Mouse (Mus musculus): Measurements from ENCODE around the gene Epb41l2.

Gene Epb41l2

DNA sequence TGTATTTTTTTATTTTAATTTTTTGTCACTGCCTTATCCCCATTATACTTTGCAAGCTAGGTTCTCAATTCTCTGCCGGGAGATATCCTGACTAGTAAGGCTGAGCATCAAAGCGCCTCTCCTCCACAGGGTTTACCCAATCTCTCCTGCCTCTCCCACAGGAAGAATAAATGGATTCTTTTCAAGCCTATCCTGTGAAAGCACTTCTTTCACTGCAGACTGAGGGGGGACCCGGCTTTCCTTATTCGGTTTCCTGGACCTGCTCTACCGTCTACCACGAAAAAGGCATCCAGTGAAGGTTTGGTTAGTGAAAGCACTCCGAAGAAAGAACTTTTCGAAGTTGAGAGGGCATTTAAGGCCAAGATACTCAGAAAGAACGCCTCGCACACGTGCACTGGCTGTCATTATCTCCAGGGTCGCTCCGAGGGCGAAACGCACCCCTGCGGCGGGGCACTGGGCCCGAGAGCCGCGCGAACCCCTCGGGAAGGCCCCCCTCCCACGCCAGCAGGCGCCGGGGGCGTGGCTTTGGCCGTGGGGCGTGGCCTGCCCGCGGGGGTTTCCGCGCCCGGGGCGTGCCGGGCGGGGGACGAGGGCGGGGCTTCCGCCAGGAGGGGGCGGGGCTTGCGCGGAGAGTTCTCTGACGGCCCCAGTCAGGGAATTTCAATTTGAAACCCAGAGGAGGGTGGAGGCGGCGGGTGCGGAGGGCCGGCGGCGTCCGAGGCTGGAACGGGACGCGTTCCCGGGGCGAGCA lies at the start of gene Epb41l2:
Gene Epb41l2 (plus strand): TSS at position 591 of the 751 bp plus-strand sequence.
- DNase-seq: peak; percentile 92

DNA sequence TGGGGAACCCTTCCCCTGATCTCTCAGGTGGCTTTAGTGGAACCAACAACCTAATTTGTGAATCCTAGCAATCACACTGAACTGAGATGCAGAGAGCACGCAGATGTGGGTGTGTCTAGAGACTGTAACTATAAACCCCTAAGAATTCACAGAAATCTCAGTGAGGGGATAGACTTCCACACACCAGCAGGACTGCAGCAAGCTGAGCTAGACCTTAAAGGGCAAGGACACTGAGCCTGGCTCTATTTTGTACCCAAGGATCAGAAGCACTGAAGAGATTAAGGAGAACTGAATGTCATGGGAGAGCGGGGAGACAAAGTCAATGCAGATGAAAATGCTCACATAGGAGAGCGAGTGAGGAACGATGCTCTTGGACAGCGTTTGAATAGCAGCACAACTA lies 49.6 kb upstream of the Epb41l2 start:
- no peak for DNase-seq

- DNase-seq: no peak
Observed at GRCm38 (mm10) chr10:25310736-25311135, 48.9 kb upstream of the Epb41l2 start.

GRCm38 (mm10) chr10:25311554-25312212 lies 47.9 kb upstream of the Epb41l2 start:
- no peak for DNase-seq

DNA sequence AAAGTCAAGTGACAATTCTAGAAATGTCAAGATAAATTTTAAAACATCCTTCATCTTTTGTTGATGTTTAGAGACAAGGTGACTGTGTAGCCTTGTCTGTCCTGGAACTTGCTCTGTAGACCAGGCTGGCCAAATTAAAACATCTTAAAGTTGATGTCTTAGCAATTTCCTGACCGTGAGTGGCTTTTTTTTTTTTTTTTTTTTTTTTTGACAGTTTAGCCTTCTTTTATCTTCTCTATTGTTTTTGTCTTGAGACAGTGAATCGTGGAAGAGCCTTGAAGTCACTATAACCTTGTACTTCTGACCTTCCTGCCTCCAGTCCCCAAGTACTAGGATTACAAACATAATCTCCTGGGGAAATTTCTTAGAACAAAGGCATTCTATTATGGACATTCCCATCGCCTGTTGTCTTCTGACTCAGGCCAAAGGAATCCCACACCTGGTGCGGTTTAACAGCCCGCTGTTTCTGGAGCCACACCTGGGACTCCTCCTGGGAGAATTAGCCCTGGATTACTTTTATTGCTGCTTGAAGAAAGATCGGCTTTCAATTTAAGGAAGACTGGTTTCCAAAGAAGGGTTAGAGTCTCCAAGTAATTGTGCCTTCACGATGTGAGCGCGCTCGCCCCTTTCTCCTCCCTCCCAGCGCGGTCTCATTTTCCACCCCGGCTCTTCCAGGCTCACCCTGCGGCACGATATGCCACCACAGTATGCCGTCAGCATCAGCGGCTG lies 45.6 kb upstream of the Epb41l2 start:
- no peak for DNase-seq

GRCm38 (mm10) chr10:25317665-25318064 lies 41.9 kb upstream of the Epb41l2 start:
- no peak for DNase-seq

DNA sequence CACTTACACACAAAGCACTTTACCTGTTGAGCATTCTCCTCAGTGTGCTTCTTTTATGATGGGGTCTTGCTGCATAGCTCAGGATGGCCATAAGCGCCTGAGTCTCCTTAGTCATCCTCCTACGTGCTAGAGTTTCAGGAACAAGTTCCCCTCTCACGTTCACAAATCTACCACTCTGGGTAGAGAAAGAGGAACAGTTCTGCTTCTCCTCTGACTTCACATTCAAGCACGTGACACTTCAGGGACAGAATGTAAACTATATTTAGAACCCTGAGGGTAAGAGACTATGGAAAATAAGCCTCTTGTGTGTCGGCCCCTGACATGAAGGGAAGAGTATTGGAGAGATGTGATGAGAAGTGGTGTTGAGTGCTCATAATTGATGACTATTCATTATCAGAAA lies 41.2 kb upstream of the Epb41l2 start:
- no peak for DNase-seq

DNA sequence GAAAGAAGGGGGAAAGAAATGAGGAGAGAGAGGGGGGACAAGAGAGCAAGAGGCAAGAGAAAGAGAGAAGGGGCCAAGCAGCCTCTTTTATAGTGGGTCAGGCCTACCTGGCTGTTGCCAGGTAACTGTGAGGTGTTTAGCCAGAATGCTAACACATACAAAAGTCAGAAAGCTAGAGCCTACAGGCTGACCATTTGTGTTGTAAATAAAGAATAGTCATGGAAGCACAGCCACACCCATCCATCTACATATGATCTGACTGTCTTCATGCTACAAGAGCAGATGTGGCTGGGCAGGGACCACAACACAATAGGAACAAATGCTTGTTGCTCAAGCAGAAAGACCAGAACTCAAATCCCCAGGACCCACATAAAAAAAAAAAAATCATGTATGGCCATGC lies 40.1 kb upstream of the Epb41l2 start:
- no peak for DNase-seq

GRCm38 (mm10) chr10:25321198-25321597 lies 38.4 kb upstream of the Epb41l2 start:
- DNase-seq: no peak

DNA sequence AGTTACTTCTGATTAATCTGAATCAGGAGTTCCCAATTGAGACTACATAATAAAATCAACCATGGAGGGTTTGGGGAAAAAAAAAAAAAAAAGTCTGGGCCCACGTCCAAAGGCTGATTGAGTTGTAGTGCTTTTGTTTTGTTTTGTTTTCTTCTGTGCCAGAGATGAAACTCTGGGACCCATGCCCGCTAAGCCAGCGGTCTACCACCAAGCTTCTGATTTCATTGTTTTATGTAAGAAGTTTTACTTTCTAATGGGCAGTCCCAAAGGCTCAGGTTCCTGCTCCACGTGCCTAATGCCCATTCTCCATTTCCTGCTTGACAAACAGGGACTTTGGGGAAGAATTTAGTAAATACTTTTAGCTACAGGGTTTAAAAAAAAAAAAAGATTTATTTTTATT lies 33.9 kb upstream of the Epb41l2 start:
- DNase-seq: peak; percentile 40 to 47

DNA sequence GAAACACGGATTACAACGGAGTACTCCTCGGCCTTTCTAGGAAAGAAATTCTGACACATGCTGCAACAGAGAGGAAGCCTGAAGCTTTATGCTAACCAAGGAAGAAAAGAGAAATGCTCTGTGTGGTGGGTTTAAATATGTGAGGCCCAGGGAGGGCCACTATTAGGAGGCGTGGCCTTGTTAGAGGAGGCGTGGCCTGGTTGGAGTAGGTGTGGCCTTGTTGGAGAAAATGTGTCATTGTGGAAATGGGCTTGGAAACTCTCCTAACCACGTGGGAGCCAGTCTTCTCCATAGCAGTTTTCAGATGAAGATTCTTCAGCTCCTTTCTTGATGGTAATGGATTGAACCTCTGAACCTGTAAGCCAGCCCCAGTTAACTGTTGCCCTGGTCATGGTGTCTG lies 32.1 kb upstream of the Epb41l2 start:
- no peak for DNase-seq

DNA sequence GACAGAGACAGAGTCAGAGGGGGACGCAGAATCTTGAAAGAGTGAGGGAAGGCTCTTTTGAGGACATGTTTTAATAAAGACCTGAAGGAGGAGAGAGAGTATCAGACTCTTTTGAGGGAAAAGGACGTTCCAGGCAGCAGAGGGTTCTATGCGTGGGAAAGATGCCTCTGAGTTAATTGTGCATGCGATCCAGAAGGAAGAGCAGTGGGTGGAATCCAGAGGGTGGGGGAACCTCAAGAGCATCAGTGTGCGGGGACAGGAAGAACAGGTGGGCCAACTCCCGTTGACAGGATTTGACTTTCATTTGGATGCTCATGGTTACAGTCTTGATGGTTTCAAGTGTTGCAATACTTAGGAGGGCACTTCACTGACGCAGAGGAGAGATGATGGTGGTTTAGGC lies 29.5 kb upstream of the Epb41l2 start:
- no peak for DNase-seq

- no peak for DNase-seq
Observed at GRCm38 (mm10) chr10:25331321-25332049, 28.1 kb upstream of the Epb41l2 start.

DNA sequence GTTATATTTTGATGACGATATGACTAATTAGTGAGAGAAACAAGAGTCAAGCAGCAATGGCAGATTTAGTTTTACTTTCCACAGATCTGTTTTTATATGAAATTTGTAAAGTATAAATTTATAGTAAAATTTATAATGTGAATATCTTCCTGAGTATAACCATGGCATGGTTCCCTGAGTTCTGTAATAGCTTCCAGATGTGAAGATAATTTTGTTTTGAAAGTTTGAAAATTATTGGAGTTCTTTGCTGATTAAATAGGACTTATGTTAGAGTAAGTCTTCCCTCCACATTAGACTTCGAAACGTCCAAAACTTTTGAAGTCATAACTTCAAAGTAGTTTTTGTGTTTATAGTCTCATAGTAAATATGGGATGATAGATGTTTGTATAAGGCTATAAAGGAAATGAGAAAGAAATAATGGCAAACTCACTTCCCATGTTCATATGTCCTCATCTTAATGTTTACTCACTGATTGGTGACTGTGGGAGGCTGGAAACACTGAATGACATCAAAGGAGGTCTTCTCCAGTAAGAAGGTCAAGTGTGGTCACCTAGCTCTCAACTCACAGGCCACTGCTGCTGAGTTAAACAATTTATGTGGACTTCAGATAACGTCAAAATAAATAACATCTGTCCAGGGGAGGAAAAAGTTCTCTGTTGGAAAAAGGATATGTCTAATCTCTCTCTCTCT lies 26.1 kb upstream of the Epb41l2 start:
- no peak for DNase-seq

DNA sequence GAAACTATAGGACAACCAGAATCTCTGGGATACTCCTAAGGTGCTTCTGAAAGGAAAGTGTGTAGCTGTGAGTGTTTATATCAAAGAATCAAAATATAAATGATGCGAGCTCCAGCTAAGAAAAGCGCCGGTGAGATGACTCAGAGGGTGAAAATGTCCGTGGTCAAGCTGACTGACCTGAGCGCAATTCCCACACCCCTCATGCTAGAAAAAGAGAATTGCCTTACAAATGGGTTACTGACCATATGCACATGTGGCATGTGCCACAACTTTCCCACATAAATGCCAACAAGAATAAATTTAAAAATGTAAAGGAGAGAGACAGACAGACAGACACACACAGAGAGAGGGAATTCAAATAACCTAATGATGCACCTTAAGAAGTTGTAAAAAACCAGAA lies 18.9 kb upstream of the Epb41l2 start:
- no peak for DNase-seq

DNA sequence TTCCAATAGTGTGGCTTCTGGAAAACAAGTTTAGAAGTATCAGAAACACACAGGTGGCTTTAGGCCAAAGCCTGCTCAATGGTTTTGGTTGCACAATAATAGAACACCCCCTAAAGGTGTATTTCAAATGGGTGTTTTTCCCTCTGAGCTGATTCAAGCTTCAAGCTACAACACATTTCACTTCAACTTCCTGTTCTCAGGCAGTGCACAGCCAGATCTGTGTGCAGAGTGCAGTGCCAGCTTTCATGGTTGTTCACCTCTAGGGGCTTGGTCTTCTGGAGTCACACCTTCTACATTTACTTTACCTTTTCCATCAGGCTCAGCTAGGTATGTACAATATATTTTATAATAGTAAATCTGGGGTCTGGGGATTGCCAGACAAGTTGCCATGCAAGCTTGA lies 16.8 kb upstream of the Epb41l2 start:
- no peak for DNase-seq

- DNase-seq: no peak
Observed at GRCm38 (mm10) chr10:25353941-25354340, 5.7 kb upstream of the Epb41l2 start.

- no peak for DNase-seq
Observed at GRCm38 (mm10) chr10:25354390-25354789, 5.2 kb upstream of the Epb41l2 start.

DNA sequence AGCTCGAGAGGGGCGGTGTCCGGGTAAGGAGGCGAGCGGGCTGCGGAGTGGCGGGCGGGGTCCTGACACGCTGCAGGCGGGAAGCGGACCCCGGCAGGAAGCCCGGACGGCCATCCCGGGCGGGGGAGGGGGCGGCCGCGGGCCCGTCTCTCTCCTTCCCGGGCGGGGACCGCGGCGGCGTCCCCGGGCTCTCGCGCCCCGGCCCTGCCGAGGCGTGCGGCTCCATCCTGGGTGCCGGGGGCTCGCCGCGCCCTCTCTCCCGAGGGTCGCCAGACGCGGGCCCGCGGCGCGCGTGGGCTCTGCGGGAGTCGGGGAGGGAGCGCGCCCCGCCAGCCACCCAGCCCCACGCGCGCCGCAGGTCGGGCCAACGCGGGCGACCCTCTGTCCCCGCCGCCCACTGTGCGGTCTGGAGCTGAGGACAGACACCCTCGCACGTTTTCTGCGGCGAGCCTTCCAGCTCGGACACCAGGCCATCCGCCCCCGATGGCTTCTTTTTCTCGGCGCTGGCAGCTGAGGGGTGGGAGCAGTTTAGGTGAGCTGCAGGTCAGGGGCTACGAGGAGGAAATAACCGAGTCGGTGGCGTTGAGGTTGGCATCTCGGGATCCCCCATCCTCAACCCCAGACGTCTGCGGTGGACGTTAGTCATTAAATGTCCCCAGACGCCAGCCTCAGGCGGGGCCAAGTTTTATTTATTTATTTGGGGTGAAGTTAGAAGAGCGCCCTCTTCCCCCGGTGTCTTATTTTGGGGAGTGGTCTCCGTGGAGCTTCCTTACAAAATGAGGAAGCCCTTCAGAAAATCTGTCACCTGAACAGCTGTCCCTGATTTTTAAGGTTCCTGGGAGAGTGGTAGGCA lies 587 bp downstream of the Epb41l2 start:
- DNase-seq: peak; percentile 16 to 38

DNA sequence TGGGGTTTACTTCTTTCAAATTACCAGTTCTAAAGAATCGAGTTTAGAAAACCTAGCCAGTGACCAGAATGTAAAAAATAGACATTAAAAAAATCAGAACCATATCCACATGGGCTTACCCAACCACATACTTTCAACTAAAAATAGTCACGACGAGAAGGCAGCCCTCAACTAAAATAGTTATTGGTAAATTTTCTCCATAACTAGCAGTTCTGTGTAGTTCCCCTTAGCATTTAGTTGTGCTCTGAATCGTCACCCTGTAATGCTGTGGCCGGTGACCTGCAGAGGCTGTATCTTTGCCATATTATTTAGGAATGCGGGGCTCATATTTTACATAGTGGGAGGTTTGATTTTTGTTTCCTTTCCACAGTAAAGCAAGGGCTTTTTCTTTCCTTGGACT lies 2.6 kb downstream of the Epb41l2 start:
- no peak for DNase-seq

- DNase-seq: no peak
Observed at GRCm38 (mm10) chr10:25365158-25365557, 5.6 kb downstream of the Epb41l2 start.

GRCm38 (mm10) chr10:25365708-25366107 lies 6.1 kb downstream of the Epb41l2 start:
- no peak for DNase-seq
